Mouse (Mus musculus) liver, embryonic 11.5 days (tissue): ENCODE measurements around the gene Stx7. TPM values are rescaled to one million over a fixed set of nuclear protein-coding genes. Genes with fewer than 3 reads are reported as not detected.

ENCODE experiments used
- ATAC-seq: fragments of 200-750 bp; cut with Nextera tagmentation; replicated peaks from 2 replicates; pipeline ENCODE4 v1.8.0; 2017; ENCODE audit warnings: moderate number of reproducible peaks, mild to moderate bottlenecking, moderate TSS enrichment, moderate library complexity; ENCODE audit not compliant: low FRiP score
- DNase-seq: peaks from one replicate; pipeline ENCODE4 v3.0.0-alpha.2; 2017; ENCODE audit warnings: low spot score
- H3K27ac ChIP-seq: fragments of 300-500 bp; sonication (generic); 2 replicates; pipeline ENCODE4 v1.5.1; 2014; ENCODE audit warnings: mild to moderate bottlenecking, low read depth, low read length, control low read depth
- H3K27me3 ChIP-seq: fragments of 300-500 bp; sonication (generic); replicated peaks from 2 replicates; pipeline ENCODE4 v1.6.1; 2014; ENCODE audit warnings: low read length, mixed read lengths; ENCODE audit not compliant: control insufficient read depth, insufficient read depth
- H3K36me3 ChIP-seq: fragments of 300-500 bp; sonication (generic); 2 replicates; pipeline ENCODE4 v1.6.1; 2014; ENCODE audit warnings: mild to moderate bottlenecking, low read length, moderate library complexity, mixed read lengths; ENCODE audit not compliant: control insufficient read depth, insufficient read depth
- H3K4me1 ChIP-seq: fragments of 300-500 bp; sonication (generic); replicated peaks from 2 replicates; pipeline ENCODE4 v1.6.1; 2014; ENCODE audit warnings: low read length, mixed read lengths; ENCODE audit not compliant: control insufficient read depth, insufficient read depth
- H3K4me2 ChIP-seq: fragments of 300-500 bp; sonication (generic); 2 replicates; pipeline ENCODE4 v1.6.1; 2014; ENCODE audit warnings: mild to moderate bottlenecking, control low read depth, moderate library complexity
- H3K4me3 ChIP-seq: fragments of 300-500 bp; sonication (generic); 2 replicates; pipeline ENCODE4 v1.5.1; 2014; ENCODE audit warnings: low read depth, low read length, control low read depth
- H3K9ac ChIP-seq: fragments of 300-500 bp; sonication (generic); 2 replicates; pipeline ENCODE4 v1.6.1; 2014; ENCODE audit warnings: low read depth, low read length, control low read depth
- H3K9me3 ChIP-seq: fragments of 300-500 bp; sonication (generic); 2 replicates; pipeline ENCODE4 v1.6.1; 2016; ENCODE audit warnings: low read length, inconsistent platforms, mixed read lengths; ENCODE audit not compliant: control insufficient read depth
- WGBS: fragments of 180-500 bp; shearing (Covaris S2); extraction: QIAGEN DNeasy Blood & Tissue Kit; methylation state at CpG from one replicate; pipeline ENCODE4 v1.1.7; 2014; 5-methylcytosine and 5-hydroxymethylcytosine counted together
- polyA plus RNA-seq: library from polyadenylated mRNA; unstranded; fragments of >200 nt; fragmentation: Nextera tagmentation; extraction: Ambion mirVana; gene quantifications from 2 replicates; pipeline ENCODE4 v1.2.1, GENCODE M21; 2014

Stx7 gene
- polyA plus RNA-seq, 1 experiment from 2014 or later: 50.7 TPM

- no peak for DNase-seq
- Histone ChIP-seq H3K36me3 (peaks cover 16% of the 10 kb centered on the region), H3K4me2 (no peak overlapping the region), H3K4me1 (peaks cover 10% of the 10 kb centered on the region), H3K4me3 (no peak overlapping the region), H3K27me3 (no peaks in the 10 kb centered on the region), H3K9me3 (no peaks in the 10 kb centered on the region), H3K9ac (no peak overlapping the region), H3K27ac (no peak overlapping the region)
- 80% methylated on average over 7 of the region's 7 CpGs for WGBS
- no peak for ATAC-seq
These were observed 11.2 kb downstream of the Stx7 start for GRCm38 (mm10) chr10:24160349-24160748.

GRCm38 (mm10) chr10:24164137-24164908, 15.2 kb downstream of the Stx7 start:
- WGBS: 43% methylated on average over 11 of the region's 11 CpGs
- H3K4me1 ChIP-seq: peaks cover 10% of the 10 kb centered on the region
- no peak overlapping the region for H3K4me2 ChIP-seq
- DNase-seq: no peak
- ATAC-seq: 0 out of 2 replicates have a peak, but pooled peaks have one; percentile 30
- H3K27ac ChIP-seq: peak overlapping the region; percentile 11; the same call in 1 of the 2 replicates
- H3K27me3 ChIP-seq: no peaks in the 10 kb centered on the region
- no peaks in the 10 kb centered on the region for H3K36me3 ChIP-seq
- no peaks in the 10 kb centered on the region for H3K9me3 ChIP-seq
- no peak overlapping the region for H3K9ac ChIP-seq
- no peak overlapping the region for H3K4me3 ChIP-seq

GRCm38 (mm10) chr10:24164909-24165304, 15.8 kb downstream of the Stx7 start:
- Histone ChIP-seq H3K9me3 (no peaks in the 10 kb centered on the region), H3K27ac (peak overlapping the region; percentile 19; the same call in 1 of the 2 replicates), H3K9ac (no peak overlapping the region), H3K27me3 (no peaks in the 10 kb centered on the region), H3K4me3 (no peak overlapping the region), H3K36me3 (no peaks in the 10 kb centered on the region), H3K4me1 (peaks cover 10% of the 10 kb centered on the region), H3K4me2 (no peak overlapping the region)
- ATAC-seq (no peak), DNase-seq (no peak)
- 68% methylated on average over 6 of the region's 6 CpGs for WGBS

GRCm38 (mm10) chr10:24165526-24166055, 16.5 kb downstream of the Stx7 start:
- ATAC-seq (no peak), DNase-seq (no peak)
- Histone ChIP-seq H3K36me3 (no peaks in the 10 kb centered on the region), H3K27ac (no peak overlapping the region), H3K4me3 (no peak overlapping the region), H3K9me3 (no peaks in the 10 kb centered on the region), H3K4me2 (no peak overlapping the region), H3K4me1 (peaks cover 10% of the 10 kb centered on the region), H3K27me3 (no peaks in the 10 kb centered on the region), H3K9ac (no peak overlapping the region)
- 67% methylated on average over 1 of the region's 1 CpGs for WGBS

- Histone ChIP-seq H3K9ac (no peak overlapping the region), H3K36me3 (no peaks in the 10 kb centered on the region), H3K4me3 (no peak overlapping the region), H3K27ac (no peak overlapping the region), H3K27me3 (no peaks in the 10 kb centered on the region), H3K4me2 (no peak overlapping the region), H3K9me3 (no peaks in the 10 kb centered on the region), H3K4me1 (peaks cover 10% of the 10 kb centered on the region)
- DNase-seq: no peak
- peak; percentile 65 for ATAC-seq
- 71% methylated on average over 11 of the region's 11 CpGs for WGBS
These were observed 19.0 kb downstream of the Stx7 start for GRCm38 (mm10) chr10:24167978-24168583.

- 91% methylated on average over 1 of the region's 1 CpGs for WGBS
- ATAC-seq (no peak), DNase-seq (no peak)
- no peak overlapping the region for H3K4me3 ChIP-seq
- H3K36me3 ChIP-seq: no peaks in the 10 kb centered on the region
- H3K27ac ChIP-seq: no peak overlapping the region
- no peak overlapping the region for H3K9ac ChIP-seq
- H3K4me1 ChIP-seq: peaks cover 10% of the 10 kb centered on the region
- H3K9me3 ChIP-seq: no peaks in the 10 kb centered on the region
- no peak overlapping the region for H3K4me2 ChIP-seq
- no peaks in the 10 kb centered on the region for H3K27me3 ChIP-seq
These were observed 19.8 kb downstream of the Stx7 start for GRCm38 (mm10) chr10:24168854-24169253.

GRCm38 (mm10) chr10:24171906-24172459, 22.9 kb downstream of the Stx7 start:
- no peaks in the 10 kb centered on the region for H3K27me3 ChIP-seq
- no peaks in the 10 kb centered on the region for H3K9me3 ChIP-seq
- WGBS: 85% methylated on average over 4 of the region's 4 CpGs
- no peak for DNase-seq
- no peak overlapping the region; the same call in 1 of the 2 replicates for H3K27ac ChIP-seq
- no peak overlapping the region for H3K9ac ChIP-seq
- ATAC-seq: no peak; the same call in 1 of the 2 replicates
- H3K4me3 ChIP-seq: no peak overlapping the region
- no peaks in the 10 kb centered on the region for H3K36me3 ChIP-seq
- H3K4me1 ChIP-seq: no peaks in the 10 kb centered on the region; the same call in none of the 2 replicates
- H3K4me2 ChIP-seq: no peak overlapping the region

GRCm38 (mm10) chr10:24173210-24174001, 24.3 kb downstream of the Stx7 start:
- H3K27ac ChIP-seq: no peak overlapping the region
- no peaks in the 10 kb centered on the region; the same call in none of the 2 replicates for H3K4me1 ChIP-seq
- ATAC-seq (peak; percentile 45; the same call in 1 of the 2 replicates), DNase-seq (no peak)
- no peaks in the 10 kb centered on the region for H3K27me3 ChIP-seq
- H3K9ac ChIP-seq: no peak overlapping the region
- H3K36me3 ChIP-seq: no peaks in the 10 kb centered on the region
- no peak overlapping the region for H3K4me3 ChIP-seq
- no peak overlapping the region for H3K4me2 ChIP-seq
- WGBS: 45% methylated on average over 10 of the region's 10 CpGs
- no peaks in the 10 kb centered on the region for H3K9me3 ChIP-seq
